Mouse (Mus musculus) thymus, postnatal 25 days (tissue): ENCODE measurements around the gene Olfr680-ps1.
"Not testable (repeated sequence)": the region's sequence is repeated elsewhere in the genome, so short reads cannot be mapped to it uniquely, and the experiment has no call there.

Experiments used
- DNase-seq: peaks from one replicate; pipeline ENCODE4 v3.0.0; 2022

Gene Olfr680-ps1

GRCm38 (mm10) chr7:105092717-105093116, at the start of gene Olfr680-ps1:
Olfr680-ps1 (minus strand) TSS chr7:105092817.
- not testable (repeated sequence) for DNase-seq

- no peak for DNase-seq
Measured at GRCm38 (mm10) chr7:105141275-105141674, 48.7 kb upstream of the Olfr680-ps1 start.

- no peak for DNase-seq
Measured at GRCm38 (mm10) chr7:105116536-105116935, 23.9 kb upstream of the Olfr680-ps1 start, which contains the start of gene Olfr681. Olfr681 (plus strand) TSS chr7:105116836.

- no peak for DNase-seq
Measured at GRCm38 (mm10) chr7:105080905-105081304, 11.7 kb downstream of the Olfr680-ps1 start, which contains the start of gene Olfr679. Olfr679 (plus strand) TSS chr7:105081205.

- no peak for DNase-seq
Measured at GRCm38 (mm10) chr7:105064175-105064574, 28.4 kb downstream of the Olfr680-ps1 start, which contains the start of gene Olfr678. Olfr678 (plus strand) TSS chr7:105064475.

GRCm38 (mm10) chr7:105058951-105059350, 33.7 kb downstream of the Olfr680-ps1 start:
- DNase-seq, result no peak
